Mouse (Mus musculus): ENCODE measurements around the gene Rnd3. TPM values are rescaled to one million over a fixed set of nuclear protein-coding genes. Genes with fewer than 3 reads are reported as not detected.

Gene Rnd3
- polyA plus RNA-seq, 1 experiment: 69.9 TPM

DNA sequence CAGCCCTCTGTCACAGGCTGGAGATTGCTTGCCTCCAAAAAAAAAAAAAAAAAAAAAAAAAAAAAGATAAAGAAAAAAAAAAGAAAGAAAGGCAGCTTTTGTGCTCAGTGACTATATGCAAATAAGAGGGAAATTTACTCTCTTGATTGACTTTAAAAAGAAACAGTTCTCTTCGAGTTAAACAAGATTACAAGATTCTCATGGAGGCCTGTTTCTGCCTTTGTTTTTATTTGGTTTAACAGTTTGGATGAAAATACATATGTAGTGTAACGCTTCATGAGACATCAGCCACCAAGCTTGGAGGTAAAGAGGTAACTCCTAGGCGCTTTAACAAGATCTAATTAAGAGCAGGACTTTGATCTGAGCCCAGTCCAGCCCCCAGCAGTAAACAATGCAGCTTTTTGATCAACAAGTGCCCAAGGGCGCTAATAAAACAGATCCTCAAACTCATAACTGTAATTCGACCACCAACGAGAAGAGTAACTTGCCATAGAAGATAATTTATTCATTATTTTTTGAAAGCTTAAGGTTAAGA lies 8.9 kb downstream of the Rnd3 start:
- Histone ChIP-seq H3K9ac (ENCODE audit: low read depth, poor library complexity, severe bottlenecking) (peak overlapping the region; percentile 54; the same call in 1 of the 2 replicates), H3K27me3 (ENCODE audit: control insufficient read depth, insufficient read depth, low read length, poor library complexity, severe bottlenecking) (no peaks in the 10 kb centered on the region), H3K9me3 (replicated peaks; ENCODE audit: control insufficient read depth, insufficient read depth, low read length, poor library complexity, severe bottlenecking) (no peaks in the 10 kb centered on the region), H3K4me1 (ENCODE audit: control insufficient read depth, insufficient read depth, low read length) (peaks cover 7% of the 10 kb centered on the region), H3K27ac (ENCODE audit: insufficient read depth, low read length) (peak overlapping the region; percentile 92), H3K4me3 (ENCODE audit: low read depth, low read length) (no peak overlapping the region), H3K36me3 (ENCODE audit: control insufficient read depth, insufficient read depth, low read length, poor library complexity, severe bottlenecking) (peaks cover 13% of the 10 kb centered on the region)
- TF ChIP-seq EP300 (IDR thresholded peaks at IDR 0.05; ENCODE audit: insufficient read depth, low read depth, low read length) (no peak), POLR2A (IDR thresholded peaks at IDR 0.05; ENCODE audit: insufficient read depth, low read length) (no peak), CTCF (IDR thresholded peaks at IDR 0.05; ENCODE audit: low read depth, low read length) (no peak)

DNA sequence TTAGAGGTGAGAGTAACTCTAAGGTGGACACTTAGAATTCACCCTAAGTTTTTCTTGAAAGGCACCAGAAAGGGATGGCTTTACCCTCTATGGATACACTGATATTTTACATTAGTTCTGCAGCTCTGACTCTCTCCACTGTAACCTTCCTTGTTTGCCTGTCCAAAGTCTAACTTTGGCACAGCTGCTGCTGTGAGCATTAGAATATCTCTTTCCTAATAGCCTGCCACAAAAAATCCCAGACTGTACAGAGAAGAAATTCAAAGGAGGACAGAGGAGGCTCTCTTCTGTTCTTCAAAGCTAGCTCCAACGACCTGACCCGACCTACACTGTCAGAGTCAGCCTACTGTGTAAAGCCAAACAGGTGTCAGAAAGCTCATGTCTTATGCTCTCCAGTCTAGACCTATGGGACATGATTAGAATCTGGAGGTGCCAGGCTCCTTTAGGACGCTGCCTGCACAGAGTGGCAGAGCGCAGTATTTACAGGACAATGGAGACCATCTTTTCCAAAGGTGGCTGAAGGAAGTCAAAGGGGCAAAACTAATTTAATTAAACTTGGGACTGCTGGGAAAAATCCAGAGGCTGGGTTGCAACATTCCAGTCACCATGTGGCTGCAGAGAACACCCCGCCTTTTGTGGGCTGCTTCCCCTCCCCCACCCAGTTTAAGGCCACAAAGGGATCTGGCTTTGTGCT lies 9.5 kb downstream of the Rnd3 start:
- no peaks in the 10 kb centered on the region for H3K27me3 ChIP-seq (ENCODE audit: control insufficient read depth, insufficient read depth, low read length, poor library complexity, severe bottlenecking)
- H3K9ac ChIP-seq (ENCODE audit: low read depth, poor library complexity, severe bottlenecking): no peak overlapping the region
- no peak overlapping the region for H3K4me3 ChIP-seq (ENCODE audit: low read depth, low read length)
- H3K4me1 ChIP-seq (ENCODE audit: control insufficient read depth, insufficient read depth, low read length): peaks cover 7% of the 10 kb centered on the region
- peaks cover 19% of the 10 kb centered on the region for H3K36me3 ChIP-seq (ENCODE audit: control insufficient read depth, insufficient read depth, low read length, poor library complexity, severe bottlenecking)
- no peak for TF ChIP-seq CTCF (IDR thresholded peaks at IDR 0.05; ENCODE audit: low read depth, low read length)
- TF ChIP-seq EP300 (IDR thresholded peaks at IDR 0.05; ENCODE audit: insufficient read depth, low read depth, low read length): peak; percentile 89
- TF ChIP-seq POLR2A (IDR thresholded peaks at IDR 0.05; ENCODE audit: insufficient read depth, low read length): no peak
- no peaks in the 10 kb centered on the region for H3K9me3 ChIP-seq (replicated peaks; ENCODE audit: control insufficient read depth, insufficient read depth, low read length, poor library complexity, severe bottlenecking)
- H3K27ac ChIP-seq (ENCODE audit: insufficient read depth, low read length): peak overlapping the region; percentile 77

DNA sequence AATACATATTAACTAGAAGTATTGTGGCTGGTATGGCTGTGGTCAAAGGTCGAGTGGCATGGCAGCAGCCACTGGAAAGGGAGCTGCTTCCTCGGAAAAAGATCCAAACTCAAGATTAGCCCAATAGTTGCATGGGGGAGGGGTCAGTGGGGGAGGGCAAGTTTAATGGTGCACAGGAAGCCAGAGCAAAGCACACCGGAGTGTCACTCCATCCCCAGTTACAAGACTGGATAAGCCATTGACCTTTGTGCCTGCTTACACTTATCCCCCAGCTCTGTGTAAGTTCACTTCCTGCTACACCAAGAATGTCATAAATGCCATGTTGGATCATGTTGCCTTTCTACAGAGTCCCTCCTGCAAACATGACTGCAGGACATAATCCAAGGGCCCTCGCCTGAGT lies 11.2 kb downstream of the Rnd3 start:
- TF ChIP-seq EP300 (IDR thresholded peaks at IDR 0.05; ENCODE audit: insufficient read depth, low read depth, low read length) (no peak), CTCF (IDR thresholded peaks at IDR 0.05; ENCODE audit: low read depth, low read length) (no peak), POLR2A (IDR thresholded peaks at IDR 0.05; ENCODE audit: insufficient read depth, low read length) (no peak)
- Histone ChIP-seq H3K4me1 (ENCODE audit: control insufficient read depth, insufficient read depth, low read length) (peaks cover 7% of the 10 kb centered on the region), H3K9me3 (replicated peaks; ENCODE audit: control insufficient read depth, insufficient read depth, low read length, poor library complexity, severe bottlenecking) (no peaks in the 10 kb centered on the region), H3K9ac (ENCODE audit: low read depth, poor library complexity, severe bottlenecking) (no peak overlapping the region), H3K27ac (ENCODE audit: insufficient read depth, low read length) (no peak overlapping the region), H3K36me3 (ENCODE audit: control insufficient read depth, insufficient read depth, low read length, poor library complexity, severe bottlenecking) (peaks cover 33% of the 10 kb centered on the region), H3K27me3 (ENCODE audit: control insufficient read depth, insufficient read depth, low read length, poor library complexity, severe bottlenecking) (no peaks in the 10 kb centered on the region), H3K4me3 (ENCODE audit: low read depth, low read length) (no peak overlapping the region)

DNA sequence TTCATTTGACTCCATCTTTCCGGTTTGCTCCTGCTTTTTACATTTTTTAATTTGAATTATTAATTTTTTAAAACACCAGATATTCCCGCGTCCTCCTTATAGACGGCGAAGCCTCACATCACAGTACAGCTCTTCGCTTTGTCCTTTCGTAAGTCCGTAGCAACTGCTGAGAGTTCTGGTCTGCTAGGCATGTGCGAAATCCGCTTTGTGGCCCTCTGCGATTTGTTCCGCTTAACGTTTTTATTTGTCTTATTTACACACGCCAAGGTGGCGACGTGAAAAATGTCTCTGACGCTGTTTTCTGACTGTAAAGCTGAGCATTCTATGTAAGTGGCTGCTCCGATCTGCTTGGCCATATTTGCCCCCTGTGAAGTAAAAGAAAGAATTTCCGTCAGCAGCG lies 16.7 kb downstream of the Rnd3 start:
- H3K4me1 ChIP-seq (ENCODE audit: control insufficient read depth, insufficient read depth, low read length): no peaks in the 10 kb centered on the region
- H3K9ac ChIP-seq (ENCODE audit: low read depth, poor library complexity, severe bottlenecking): no peak overlapping the region
- H3K4me3 ChIP-seq (ENCODE audit: low read depth, low read length): no peak overlapping the region
- no peaks in the 10 kb centered on the region for H3K27me3 ChIP-seq (ENCODE audit: control insufficient read depth, insufficient read depth, low read length, poor library complexity, severe bottlenecking)
- peaks cover 54% of the 10 kb centered on the region for H3K36me3 ChIP-seq (ENCODE audit: control insufficient read depth, insufficient read depth, low read length, poor library complexity, severe bottlenecking)
- TF ChIP-seq EP300 (IDR thresholded peaks at IDR 0.05; ENCODE audit: insufficient read depth, low read depth, low read length) (no peak), POLR2A (IDR thresholded peaks at IDR 0.05; ENCODE audit: insufficient read depth, low read length) (no peak), CTCF (IDR thresholded peaks at IDR 0.05; ENCODE audit: low read depth, low read length) (no peak)
- peaks cover 2% of the 10 kb centered on the region; the same call in 1 of the 2 replicates for H3K9me3 ChIP-seq (replicated peaks; ENCODE audit: control insufficient read depth, insufficient read depth, low read length, poor library complexity, severe bottlenecking)
- no peak overlapping the region for H3K27ac ChIP-seq (ENCODE audit: insufficient read depth, low read length)

DNA sequence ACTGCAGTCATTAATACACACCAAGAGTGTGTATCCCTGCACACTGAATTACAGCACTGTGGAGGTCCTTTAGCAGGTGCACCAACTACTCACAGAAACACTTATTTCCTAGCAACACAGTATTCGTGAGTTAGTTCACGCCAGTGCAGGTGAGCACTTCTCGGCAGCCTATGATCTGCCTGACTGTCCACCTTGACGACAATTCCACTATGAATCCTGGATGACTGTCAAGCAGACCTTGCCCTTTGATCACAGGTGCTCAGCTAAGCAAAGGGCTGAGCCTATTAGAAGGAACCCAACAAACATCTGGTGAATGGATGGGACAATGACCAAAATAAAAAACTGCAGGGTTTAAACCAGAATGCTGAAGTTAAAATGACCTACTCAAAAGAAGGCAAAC lies 20.8 kb downstream of the Rnd3 start:
- no peak overlapping the region for H3K4me3 ChIP-seq (ENCODE audit: low read depth, low read length)
- no peak for TF ChIP-seq EP300 (IDR thresholded peaks at IDR 0.05; ENCODE audit: insufficient read depth, low read depth, low read length)
- H3K27me3 ChIP-seq (ENCODE audit: control insufficient read depth, insufficient read depth, low read length, poor library complexity, severe bottlenecking): no peaks in the 10 kb centered on the region
- peaks cover 7% of the 10 kb centered on the region for H3K9me3 ChIP-seq (replicated peaks; ENCODE audit: control insufficient read depth, insufficient read depth, low read length, poor library complexity, severe bottlenecking)
- H3K9ac ChIP-seq (ENCODE audit: low read depth, poor library complexity, severe bottlenecking): no peak overlapping the region
- no peaks in the 10 kb centered on the region for H3K4me1 ChIP-seq (ENCODE audit: control insufficient read depth, insufficient read depth, low read length)
- no peak overlapping the region for H3K27ac ChIP-seq (ENCODE audit: insufficient read depth, low read length)
- peaks cover 25% of the 10 kb centered on the region for H3K36me3 ChIP-seq (ENCODE audit: control insufficient read depth, insufficient read depth, low read length, poor library complexity, severe bottlenecking)

DNA sequence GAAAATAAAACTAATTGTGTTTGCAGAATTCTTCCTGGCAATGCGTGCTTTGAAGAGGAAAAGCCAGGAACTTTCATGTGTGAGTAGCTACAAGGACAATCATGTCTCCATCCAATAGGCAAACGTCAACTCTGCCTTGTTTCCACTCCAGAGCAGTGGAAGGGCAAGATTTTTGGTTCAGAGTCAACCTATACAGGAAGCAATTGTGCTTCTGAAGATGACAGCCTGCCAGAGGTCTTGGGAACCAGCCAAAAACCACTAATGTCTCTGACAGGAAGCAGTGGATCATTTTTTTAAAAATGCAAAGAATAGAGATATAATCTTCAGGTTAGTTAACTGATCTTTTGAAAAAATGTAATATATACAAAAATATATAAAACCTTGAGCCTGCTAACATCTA lies 38.6 kb downstream of the Rnd3 start:
- Histone ChIP-seq H3K27ac (ENCODE audit: insufficient read depth, low read length) (no peak overlapping the region), H3K9ac (ENCODE audit: low read depth, poor library complexity, severe bottlenecking) (no peak overlapping the region), H3K4me3 (ENCODE audit: low read depth, low read length) (no peak overlapping the region), H3K9me3 (replicated peaks; ENCODE audit: control insufficient read depth, insufficient read depth, low read length, poor library complexity, severe bottlenecking) (no peaks in the 10 kb centered on the region), H3K4me1 (ENCODE audit: control insufficient read depth, insufficient read depth, low read length) (no peaks in the 10 kb centered on the region), H3K27me3 (ENCODE audit: control insufficient read depth, insufficient read depth, low read length, poor library complexity, severe bottlenecking) (no peaks in the 10 kb centered on the region), H3K36me3 (ENCODE audit: control insufficient read depth, insufficient read depth, low read length, poor library complexity, severe bottlenecking) (no peaks in the 10 kb centered on the region)
- TF ChIP-seq CTCF (IDR thresholded peaks at IDR 0.05; ENCODE audit: low read depth, low read length) (no peak), EP300 (IDR thresholded peaks at IDR 0.05; ENCODE audit: insufficient read depth, low read depth, low read length) (no peak), POLR2A (IDR thresholded peaks at IDR 0.05; ENCODE audit: insufficient read depth, low read length) (no peak)

Data from ES-Bruce4 (cell line).